Mouse (Mus musculus) retina, postnatal 1 day (tissue): ENCODE data around the gene Zmat3.

Experiments
- DNase-seq: peaks from one replicate; pipeline ENCODE4 v3.0.0-alpha.2; 2012

Gene Zmat3

DNA sequence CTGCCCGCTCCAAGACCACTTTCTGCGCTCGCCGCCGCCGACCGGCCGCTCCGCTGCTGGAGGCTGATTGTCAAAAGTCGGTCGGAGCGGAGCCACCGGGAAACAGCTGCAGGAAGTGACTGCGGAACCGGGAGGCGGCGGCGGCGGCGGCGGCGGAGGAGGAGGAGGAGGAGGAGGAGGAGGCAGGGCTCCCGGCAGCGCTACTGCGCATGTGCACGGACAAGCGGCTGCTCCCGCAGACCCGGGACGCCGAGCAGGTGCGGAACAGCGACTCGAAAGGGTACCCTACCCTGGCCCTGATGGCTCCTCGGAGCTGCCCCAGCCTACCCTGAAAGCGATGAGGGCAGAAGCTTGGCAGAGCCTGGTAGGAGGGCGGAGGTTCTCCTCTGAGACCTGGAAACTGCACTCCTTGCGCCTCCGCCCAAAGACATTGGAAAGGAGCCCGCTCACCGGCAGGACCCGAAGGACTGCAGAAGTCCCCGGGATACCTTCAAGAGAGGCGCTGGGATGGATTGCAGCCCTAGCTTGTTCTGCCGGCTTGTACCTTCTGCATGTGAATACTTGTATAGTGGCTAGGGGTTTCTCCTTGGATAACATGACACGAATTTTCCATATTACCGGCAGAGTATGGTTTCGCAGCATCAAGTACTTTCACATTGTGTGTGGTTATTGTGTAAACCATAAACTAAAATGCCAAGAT lies at the start of gene Zmat3:
Gene Zmat3 (minus strand): TSS at position 469 of the 700 bp plus-strand sequence.
- DNase-seq, result peak; percentile 88

- peak; percentile 58 for DNase-seq
Measured at GRCm38 (mm10) chr3:32414381-32414780, 48.6 kb upstream of the Zmat3 start.

GRCm38 (mm10) chr3:32412502-32413044 lies 46.8 kb upstream of the Zmat3 start:
- DNase-seq, result no peak

- DNase-seq, result no peak
Measured at GRCm38 (mm10) chr3:32408811-32409273, 43.0 kb upstream of the Zmat3 start.

DNA sequence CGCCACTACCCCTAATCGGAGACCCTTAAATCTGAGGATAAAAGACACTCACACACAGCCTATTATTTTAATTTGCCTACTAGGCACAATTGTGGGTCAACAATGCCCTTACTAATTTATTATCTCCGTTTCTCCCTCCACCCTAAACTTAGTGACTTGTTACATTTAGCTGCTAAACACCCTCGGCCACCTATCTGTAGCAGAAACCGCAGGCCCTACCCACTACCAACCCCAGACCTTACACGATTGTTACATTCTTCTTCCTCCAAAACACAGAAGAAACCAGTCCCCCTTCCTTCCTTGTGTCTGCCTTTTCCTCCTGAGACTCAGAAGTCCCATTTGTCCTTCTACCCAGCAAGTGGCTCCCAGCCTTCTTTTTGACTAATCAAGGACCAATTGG lies 41.0 kb upstream of the Zmat3 start:
- DNase-seq, result no peak

- DNase-seq, result no peak
Measured at GRCm38 (mm10) chr3:32405699-32406098, 39.9 kb upstream of the Zmat3 start.

GRCm38 (mm10) chr3:32402990-32403885 lies 37.4 kb upstream of the Zmat3 start:
- no peak for DNase-seq

DNA sequence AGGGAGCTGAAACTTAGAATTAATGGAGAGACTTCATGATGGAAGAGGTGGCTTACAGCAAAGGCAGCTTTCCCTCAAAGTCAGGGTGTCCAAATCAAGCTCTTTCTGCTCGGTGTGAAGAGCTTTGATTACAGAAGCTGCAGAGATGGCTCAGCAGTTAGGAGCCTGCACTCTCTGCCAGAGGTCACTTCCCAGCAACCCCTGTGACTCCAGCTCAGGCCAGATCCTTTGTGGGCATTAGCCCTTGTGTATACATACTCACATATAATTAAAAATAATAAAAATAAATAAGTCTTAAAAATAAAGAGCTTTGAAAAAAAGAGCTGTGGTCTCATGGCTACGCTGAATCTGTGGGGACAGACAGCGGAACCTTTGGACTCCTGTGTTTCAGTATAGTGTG lies 35.8 kb upstream of the Zmat3 start:
- no peak for DNase-seq

GRCm38 (mm10) chr3:32399931-32400330 lies 34.1 kb upstream of the Zmat3 start:
- no peak for DNase-seq

DNA sequence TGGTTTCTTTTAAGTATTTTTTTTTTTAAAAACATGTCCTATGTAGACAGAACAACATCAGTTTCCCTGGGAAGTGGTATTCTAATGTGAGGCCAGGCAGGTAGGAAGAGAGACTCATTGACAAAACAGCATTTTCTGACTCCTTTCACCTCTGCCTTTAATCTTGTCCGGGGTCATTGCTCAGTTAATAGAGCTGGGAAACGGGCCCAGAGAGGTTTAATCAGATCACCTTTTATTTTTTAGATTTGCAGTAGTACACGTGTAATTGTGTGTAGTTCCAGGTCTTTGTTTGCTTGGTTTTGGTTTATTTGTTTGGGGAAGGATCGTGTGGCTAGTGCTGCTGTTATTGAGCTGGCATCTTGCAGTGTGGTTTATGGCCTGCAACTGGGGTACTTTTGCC lies 33.6 kb upstream of the Zmat3 start:
- DNase-seq, result no peak

DNA sequence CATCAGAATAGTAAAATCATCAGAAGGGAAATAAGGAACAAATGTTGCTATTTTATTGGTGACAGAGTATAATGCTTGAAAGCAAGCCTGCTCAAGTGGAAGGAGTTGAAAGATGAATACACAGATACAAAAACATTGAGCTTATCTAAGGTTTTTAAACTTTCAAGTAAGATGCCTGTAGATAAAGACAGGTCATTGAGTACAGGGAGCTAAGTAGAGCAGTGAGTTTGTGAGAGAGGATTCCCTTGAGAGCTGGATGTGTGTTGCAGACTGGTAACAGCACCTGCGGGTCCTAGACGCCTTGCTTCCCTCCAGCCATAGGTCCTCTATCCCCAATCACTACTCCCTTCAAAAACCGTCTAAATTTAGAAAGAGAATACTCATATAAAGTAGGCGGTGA lies 32.8 kb upstream of the Zmat3 start:
- peak; percentile 16 for DNase-seq

DNA sequence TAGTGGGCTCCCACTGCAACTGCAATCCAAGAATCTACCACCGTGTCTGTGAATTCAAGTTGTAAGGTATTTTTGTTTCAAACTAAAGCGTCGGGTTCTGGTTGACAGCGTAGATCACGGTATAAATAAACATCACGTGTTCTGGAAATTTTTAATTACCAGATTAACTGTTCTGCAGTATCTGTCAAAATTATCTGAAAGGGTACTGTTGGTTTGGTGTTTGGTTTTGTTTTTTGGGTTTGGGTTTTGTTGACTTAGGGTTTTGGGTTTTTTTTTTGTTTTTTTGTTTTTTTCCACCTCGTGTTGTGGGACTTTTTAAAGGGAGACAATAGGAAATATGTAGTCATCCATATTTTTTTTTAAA lies 32.3 kb upstream of the Zmat3 start:
- no peak for DNase-seq

GRCm38 (mm10) chr3:32397461-32398174 lies 31.8 kb upstream of the Zmat3 start, which contains the start of gene Pik3ca:
Pik3ca (plus strand) TSS chr3:32397671.
- peak; percentile 70 for DNase-seq

DNA sequence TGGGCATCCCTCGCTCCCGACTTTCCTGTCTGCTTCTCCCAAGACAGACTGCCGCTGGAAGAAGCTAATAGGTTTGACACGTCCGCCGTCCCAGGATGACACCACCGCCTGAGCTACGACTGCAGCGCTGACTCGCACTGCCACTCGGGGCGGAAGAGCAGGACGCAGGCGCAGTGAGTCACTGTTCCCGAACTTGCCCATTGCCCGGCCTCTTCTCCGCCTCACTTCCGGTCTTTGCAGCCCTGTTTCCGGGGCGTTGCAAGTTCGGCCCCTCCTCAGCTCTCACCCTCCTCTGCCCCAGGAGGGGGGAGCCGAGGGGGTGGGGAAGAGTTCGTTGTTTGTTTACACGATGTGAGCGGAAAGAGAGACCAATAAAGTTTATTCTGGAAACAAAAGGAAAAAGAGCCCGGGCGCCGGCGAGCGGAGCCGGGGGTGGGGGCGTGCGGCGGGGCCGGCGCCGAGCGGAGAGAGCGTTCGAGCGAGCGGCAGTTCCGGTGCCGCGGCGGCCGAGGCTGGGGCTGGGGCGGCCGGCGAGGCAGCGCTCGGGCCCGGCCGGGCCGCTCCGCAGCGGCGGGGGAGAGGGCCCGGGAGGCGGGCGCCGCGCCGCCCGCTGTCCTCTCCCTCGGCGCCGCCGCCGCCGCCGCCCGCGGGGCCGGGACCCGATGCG lies 31.1 kb upstream of the Zmat3 start:
- peak; percentile 100 for DNase-seq

- no peak for DNase-seq
Measured at GRCm38 (mm10) chr3:32395771-32396551, 30.1 kb upstream of the Zmat3 start.

DNA sequence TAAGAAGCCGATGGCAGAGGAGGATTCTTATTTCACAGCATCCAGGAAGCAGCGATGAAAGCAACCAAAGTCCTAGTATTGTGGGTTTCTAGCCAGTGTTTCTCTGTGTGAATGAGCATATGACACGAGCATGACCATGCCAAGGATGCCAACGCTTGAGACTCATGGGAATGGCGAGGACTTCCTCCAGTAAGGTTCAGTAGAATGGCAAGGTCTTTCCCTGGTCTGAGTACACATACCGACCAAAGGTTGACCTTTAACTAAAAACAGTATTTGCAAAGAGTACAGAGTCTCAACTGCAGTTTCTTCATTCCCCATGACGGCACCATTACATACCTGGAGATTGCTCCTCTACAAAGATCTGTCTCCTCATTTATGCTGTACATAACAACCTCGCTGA lies 28.2 kb upstream of the Zmat3 start:
- no peak for DNase-seq

DNA sequence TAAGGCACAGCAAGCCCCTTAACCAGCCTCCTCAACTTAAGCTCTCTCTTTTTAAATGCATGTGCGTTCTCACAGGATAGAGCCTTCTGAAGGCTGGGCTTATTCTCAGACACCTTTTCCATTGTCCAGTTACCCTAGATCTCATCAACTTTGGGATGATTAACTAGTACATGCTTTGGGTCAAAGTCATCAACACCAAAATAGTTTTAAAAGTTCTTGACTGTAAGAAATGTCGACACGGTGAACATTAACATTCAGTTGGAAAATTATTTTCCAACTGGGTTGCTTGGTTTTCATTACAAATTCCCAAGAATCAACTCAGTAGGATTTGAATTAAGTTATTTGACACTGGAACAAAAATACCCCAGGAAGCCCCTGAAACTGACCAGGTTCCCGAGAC lies 27.0 kb upstream of the Zmat3 start:
- no peak for DNase-seq

DNA sequence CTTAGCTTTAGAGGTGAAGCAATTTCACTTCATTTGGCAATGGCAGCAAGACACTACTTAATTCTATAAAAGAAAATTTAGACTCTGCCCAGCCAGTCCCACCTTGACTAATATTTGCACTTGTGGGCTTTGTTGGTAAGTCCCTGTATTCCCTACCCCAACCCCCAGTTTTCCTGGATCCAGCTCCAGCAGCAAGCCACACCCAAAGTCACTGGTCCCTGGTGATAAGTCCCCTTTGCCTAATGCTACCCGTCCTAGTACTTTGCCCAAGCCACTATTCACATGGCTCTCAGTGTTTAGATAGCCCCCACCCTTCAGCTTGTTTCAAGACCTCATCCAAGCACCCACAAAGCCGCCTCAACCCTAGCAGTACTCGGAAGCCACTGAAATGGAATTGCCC lies 15.7 kb upstream of the Zmat3 start:
- no peak for DNase-seq

GRCm38 (mm10) chr3:32379891-32380290 lies 14.1 kb upstream of the Zmat3 start:
- peak; percentile 37 for DNase-seq

- no peak for DNase-seq
Measured at GRCm38 (mm10) chr3:32373236-32373635, 7.4 kb upstream of the Zmat3 start.

GRCm38 (mm10) chr3:32372470-32372869 lies 6.7 kb upstream of the Zmat3 start:
- DNase-seq, result no peak

GRCm38 (mm10) chr3:32371957-32372356 lies 6.1 kb upstream of the Zmat3 start:
- DNase-seq, result no peak
